Mouse (Mus musculus) lung, embryonic 15.5 days (tissue): Measurements from ENCODE around the gene Gh. TPM values are rescaled to one million over a fixed set of nuclear protein-coding genes. Genes with fewer than 3 reads are reported as not detected.
A peak's percentile ranks its signal among the peaks of the same experiment; 100 is the strongest.

Experiments used
- ATAC-seq: fragments of 200-750 bp; cut with Nextera tagmentation; 2 replicates; pipeline ENCODE4 v1.8.0; 2017; ENCODE audit warnings: moderate number of reproducible peaks, borderline replicate concordance; ENCODE audit not compliant: low FRiP score, low TSS enrichment; ENCODE audit errors: extremely low read depth
- H3K27ac ChIP-seq: fragments of 300-500 bp; sonication (generic); 2 replicates; pipeline ENCODE4 v1.5.1; 2015; ENCODE audit warnings: moderate library complexity, mild to moderate bottlenecking, inconsistent platforms
- H3K27me3 ChIP-seq: fragments of 300-500 bp; sonication (generic); 2 replicates; pipeline ENCODE4 v1.6.1; 2015; ENCODE audit warnings: inconsistent platforms
- H3K36me3 ChIP-seq: fragments of 300-500 bp; sonication (generic); 2 replicates; pipeline ENCODE4 v1.6.1; 2015; ENCODE audit warnings: inconsistent platforms
- H3K4me1 ChIP-seq: fragments of 300-500 bp; sonication (generic); 2 replicates; pipeline ENCODE4 v1.6.1; 2015; ENCODE audit warnings: inconsistent platforms
- H3K4me2 ChIP-seq: fragments of 300-500 bp; sonication (generic); 2 replicates; pipeline ENCODE4 v1.6.1; 2015; ENCODE audit warnings: inconsistent platforms, mild to moderate bottlenecking, moderate library complexity
- H3K4me3 ChIP-seq: fragments of 300-500 bp; sonication (generic); 2 replicates; pipeline ENCODE4 v1.5.1; 2015; ENCODE audit warnings: mild to moderate bottlenecking, inconsistent platforms
- H3K9ac ChIP-seq: fragments of 300-500 bp; sonication (generic); 2 replicates; pipeline ENCODE4 v1.6.1; 2015; ENCODE audit warnings: inconsistent platforms
- H3K9me3 ChIP-seq: fragments of 300-500 bp; sonication (generic); 2 replicates; pipeline ENCODE4 v1.6.1; 2016; ENCODE audit warnings: inconsistent platforms
- WGBS: fragments of 180-500 bp; shearing (Covaris S2); methylation state at CpG from one replicate; pipeline ENCODE4 v1.1.7; 2015; 5-methylcytosine and 5-hydroxymethylcytosine counted together
- polyA plus RNA-seq: library from polyadenylated mRNA; unstranded; fragments of >200 nt; fragmentation: Nextera tagmentation; extraction: Ambion mirVana; gene quantifications from 2 replicates; pipeline ENCODE4 v1.2.1, GENCODE M21; 2015

Gh gene
- polyA plus RNA-seq, 1 experiment from 2014 or later, result not detected

- Histone ChIP-seq H3K27me3 (no peaks in the 10 kb centered on the region), H3K9me3 (no peaks in the 10 kb centered on the region), H3K27ac (no peak overlapping the region), H3K9ac (no peak overlapping the region), H3K4me2 (no peak overlapping the region), H3K4me1 (peaks cover 5% of the 10 kb centered on the region), H3K36me3 (no peaks in the 10 kb centered on the region), H3K4me3 (no peak overlapping the region)
- 41% methylated on average over 5 of the region's 5 CpGs for WGBS
- ATAC-seq, result no peak
Measured at GRCm38 (mm10) chr11:106307432-106307831, 5.8 kb upstream of the Gh start.

- Histone ChIP-seq H3K9ac (no peak overlapping the region), H3K36me3 (no peaks in the 10 kb centered on the region), H3K9me3 (no peaks in the 10 kb centered on the region), H3K4me2 (no peak overlapping the region), H3K4me1 (peaks cover 5% of the 10 kb centered on the region), H3K27ac (no peak overlapping the region), H3K4me3 (no peak overlapping the region), H3K27me3 (no peaks in the 10 kb centered on the region)
- 77% methylated on average over 9 of the region's 9 CpGs for WGBS
- ATAC-seq, result no peak
Measured at GRCm38 (mm10) chr11:106306758-106307157, 5.1 kb upstream of the Gh start.

GRCm38 (mm10) chr11:106306065-106306385, 4.4 kb upstream of the Gh start:
- Histone ChIP-seq H3K4me3 (no peak overlapping the region), H3K27ac (no peak overlapping the region), H3K9me3 (no peaks in the 10 kb centered on the region), H3K27me3 (no peaks in the 10 kb centered on the region), H3K36me3 (no peaks in the 10 kb centered on the region), H3K4me2 (no peak overlapping the region), H3K4me1 (peaks cover 5% of the 10 kb centered on the region), H3K9ac (no peak overlapping the region)
- 74% methylated on average over 3 of the region's 3 CpGs for WGBS
- no peak for ATAC-seq

DNA sequence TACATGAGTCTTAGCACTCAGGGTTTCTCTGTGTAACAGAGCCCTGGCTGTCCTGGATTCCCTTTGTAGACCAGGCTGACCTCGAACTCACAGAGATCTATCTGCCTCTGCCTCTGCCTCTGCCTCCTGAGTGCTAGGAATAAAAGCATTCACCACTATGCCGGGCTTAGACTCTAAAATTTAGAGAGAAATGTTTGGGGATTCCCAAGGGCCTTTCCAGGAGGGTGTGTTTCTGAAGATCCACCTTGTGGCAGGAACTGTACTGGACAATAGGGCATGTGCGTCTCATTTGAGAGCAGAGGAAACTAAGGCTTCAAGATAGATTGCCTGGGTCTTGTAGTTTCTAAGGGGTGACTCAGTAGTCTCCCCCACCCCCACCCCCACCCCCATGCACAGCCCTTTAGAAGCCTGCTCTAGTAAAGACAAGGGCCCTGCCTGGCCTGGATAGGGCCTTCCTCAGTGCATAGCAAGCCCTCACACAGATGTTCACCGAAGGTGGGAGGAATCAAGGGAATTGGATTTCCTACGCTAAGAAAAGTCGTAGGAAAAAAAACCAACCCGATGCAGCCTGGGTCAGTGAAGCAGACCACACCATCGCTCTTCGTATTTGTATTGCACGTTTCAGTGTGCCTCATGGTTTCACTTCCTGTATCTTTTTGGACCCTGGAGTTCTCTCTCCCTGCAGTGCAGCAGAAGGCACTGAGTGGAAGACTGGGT, 3.8 kb upstream of the Gh start:
- no peaks in the 10 kb centered on the region for H3K27me3 ChIP-seq
- ATAC-seq, result no peak
- WGBS, result 80% methylated on average over 10 of the region's 10 CpGs
- H3K27ac ChIP-seq, result no peak overlapping the region
- no peaks in the 10 kb centered on the region for H3K36me3 ChIP-seq
- H3K4me2 ChIP-seq, result no peak overlapping the region
- H3K4me1 ChIP-seq, result peaks cover 5% of the 10 kb centered on the region
- no peak overlapping the region for H3K9ac ChIP-seq
- no peak overlapping the region for H3K4me3 ChIP-seq
- no peaks in the 10 kb centered on the region for H3K9me3 ChIP-seq

GRCm38 (mm10) chr11:106302634-106303033, 969 bp upstream of the Gh start:
- H3K27ac ChIP-seq, result no peak overlapping the region
- no peaks in the 10 kb centered on the region for H3K4me1 ChIP-seq
- no peaks in the 10 kb centered on the region for H3K9me3 ChIP-seq
- no peak for ATAC-seq
- H3K4me3 ChIP-seq, result no peak overlapping the region
- no peaks in the 10 kb centered on the region for H3K36me3 ChIP-seq
- H3K9ac ChIP-seq, result no peak overlapping the region
- no peak overlapping the region for H3K4me2 ChIP-seq
- 9% methylated on average over 2 of the region's 2 CpGs for WGBS
- H3K27me3 ChIP-seq, result no peaks in the 10 kb centered on the region

GRCm38 (mm10) chr11:106291861-106292260, 9.8 kb downstream of the Gh start:
- Histone ChIP-seq H3K36me3 (no peaks in the 10 kb centered on the region), H3K4me3 (no peak overlapping the region), H3K9me3 (no peaks in the 10 kb centered on the region), H3K4me2 (no peak overlapping the region), H3K9ac (no peak overlapping the region), H3K27ac (no peak overlapping the region), H3K27me3 (no peaks in the 10 kb centered on the region), H3K4me1 (peaks cover 5% of the 10 kb centered on the region)
- 75% methylated on average over 2 of the region's 2 CpGs for WGBS
- no peak for ATAC-seq

DNA sequence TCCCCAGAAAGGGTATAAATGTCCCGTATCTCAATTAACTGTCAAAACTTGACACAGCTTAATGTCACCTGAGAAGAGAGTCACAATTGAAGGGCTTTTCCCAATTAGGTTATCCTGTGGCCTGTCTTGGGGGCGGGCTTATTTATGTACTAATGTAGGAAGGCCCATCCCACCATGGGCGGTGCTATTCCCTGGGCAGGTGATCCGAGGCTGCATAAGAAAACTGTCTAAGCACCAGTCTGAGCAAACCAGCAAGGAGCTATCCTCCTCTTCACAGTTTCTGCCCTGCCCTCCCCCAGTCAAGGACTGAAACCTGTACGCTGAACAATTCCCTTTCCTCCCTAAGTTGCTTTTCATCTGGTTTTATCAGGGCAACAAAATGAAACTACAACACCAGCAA, 11.3 kb downstream of the Gh start:
- Histone ChIP-seq H3K27me3 (no peaks in the 10 kb centered on the region), H3K9ac (no peak overlapping the region), H3K27ac (no peak overlapping the region), H3K9me3 (no peaks in the 10 kb centered on the region), H3K4me1 (peaks cover 7% of the 10 kb centered on the region), H3K36me3 (no peaks in the 10 kb centered on the region), H3K4me2 (no peak overlapping the region), H3K4me3 (no peak overlapping the region)
- 84% methylated on average over 5 of the region's 5 CpGs for WGBS
- ATAC-seq, result no peak

- ATAC-seq, result no peak
- Histone ChIP-seq H3K9ac (no peak overlapping the region), H3K36me3 (no peaks in the 10 kb centered on the region), H3K4me3 (no peak overlapping the region), H3K27me3 (no peaks in the 10 kb centered on the region), H3K9me3 (no peaks in the 10 kb centered on the region), H3K4me2 (no peak overlapping the region), H3K27ac (no peak overlapping the region), H3K4me1 (peaks cover 7% of the 10 kb centered on the region)
- 40% methylated on average over 8 of the region's 8 CpGs for WGBS
Measured at GRCm38 (mm10) chr11:106289369-106289768, 12.3 kb downstream of the Gh start.

- Histone ChIP-seq H3K4me2 (no peak overlapping the region), H3K27me3 (no peaks in the 10 kb centered on the region), H3K36me3 (no peaks in the 10 kb centered on the region), H3K9me3 (no peaks in the 10 kb centered on the region), H3K9ac (no peak overlapping the region), H3K4me1 (peaks cover 7% of the 10 kb centered on the region), H3K27ac (peak overlapping the region; percentile 37), H3K4me3 (no peak overlapping the region)
- WGBS, result 52% methylated on average over 11 of the region's 11 CpGs
- ATAC-seq, result no peak
Measured at GRCm38 (mm10) chr11:106286987-106287386, 14.7 kb downstream of the Gh start.

- WGBS, result 82% methylated on average over 7 of the region's 7 CpGs
- H3K27me3 ChIP-seq, result no peaks in the 10 kb centered on the region
Measured at GRCm38 (mm10) chr11:106286206-106286605, 15.5 kb downstream of the Gh start.

GRCm38 (mm10) chr11:106284126-106284525, 17.5 kb downstream of the Gh start:
- Histone ChIP-seq H3K4me1 (peaks cover 7% of the 10 kb centered on the region), H3K4me3 (no peak overlapping the region), H3K9ac (no peak overlapping the region), H3K9me3 (no peaks in the 10 kb centered on the region), H3K36me3 (no peaks in the 10 kb centered on the region), H3K27me3 (no peaks in the 10 kb centered on the region), H3K27ac (no peak overlapping the region), H3K4me2 (no peak overlapping the region)
- no peak for ATAC-seq
- WGBS, result 45% methylated on average over 8 of the region's 8 CpGs

More at GRCm38 (mm10) chr11:106286206-106286605, 15.5 kb downstream of the Gh start:
- Histone ChIP-seq H3K27ac (no peak overlapping the region), H3K9ac (no peak overlapping the region), H3K4me3 (no peak overlapping the region), H3K36me3 (no peaks in the 10 kb centered on the region), H3K9me3 (no peaks in the 10 kb centered on the region), H3K4me1 (peaks cover 7% of the 10 kb centered on the region), H3K4me2 (no peak overlapping the region)
- ATAC-seq, result no peak

- 73% methylated on average over 4 of the region's 4 CpGs for WGBS
- ATAC-seq, result no peak
- no peak overlapping the region for H3K27ac ChIP-seq
- no peak overlapping the region for H3K9ac ChIP-seq
- H3K27me3 ChIP-seq, result no peaks in the 10 kb centered on the region
- H3K4me1 ChIP-seq, result peaks cover 7% of the 10 kb centered on the region
- no peaks in the 10 kb centered on the region for H3K9me3 ChIP-seq
- no peaks in the 10 kb centered on the region for H3K36me3 ChIP-seq
- H3K4me2 ChIP-seq, result no peak overlapping the region
- H3K4me3 ChIP-seq, result no peak overlapping the region
Measured at GRCm38 (mm10) chr11:106283371-106283770, 18.3 kb downstream of the Gh start.

DNA sequence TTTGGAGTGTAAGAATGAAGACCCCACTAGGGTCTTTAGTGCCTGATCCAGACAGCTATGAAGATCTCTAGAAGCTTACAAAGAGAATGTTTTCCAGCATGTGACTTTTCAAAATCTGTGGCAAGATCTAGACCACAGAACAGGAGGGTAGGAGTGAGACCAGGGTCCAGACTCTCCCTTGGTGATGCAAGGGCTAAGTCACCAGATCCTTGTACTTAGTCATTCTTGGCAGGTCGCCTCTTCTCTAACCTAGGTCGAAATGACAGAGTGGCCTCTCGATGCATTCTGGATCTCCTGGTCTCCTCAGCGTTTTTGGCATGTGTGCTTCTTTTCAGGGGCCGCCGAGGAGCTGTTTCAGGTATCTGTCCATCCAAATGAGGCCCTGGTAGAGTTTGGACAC, 19.2 kb downstream of the Gh start:
- Histone ChIP-seq H3K27me3 (no peaks in the 10 kb centered on the region), H3K4me2 (no peak overlapping the region), H3K27ac (no peak overlapping the region), H3K36me3 (no peaks in the 10 kb centered on the region), H3K4me3 (no peak overlapping the region), H3K9ac (no peak overlapping the region), H3K4me1 (peaks cover 7% of the 10 kb centered on the region), H3K9me3 (no peaks in the 10 kb centered on the region)
- no peak for ATAC-seq
- 72% methylated on average over 6 of the region's 6 CpGs for WGBS
